Mouse (Mus musculus) liver, embryonic 14.5 days (tissue): ENCODE results near the gene Tor1a.

Source experiments
- CTCF ChIP-seq: IDR thresholded peaks from 2 replicates; pipeline ENCODE4 v1.5.1; 2016; ENCODE audit warnings: antibody characterized with exemption, low read depth, control low read depth
- EP300 ChIP-seq: IDR thresholded peaks from 2 replicates; pipeline ENCODE4 v1.6.1; 2016; ENCODE audit warnings: antibody characterized with exemption, low read depth

DNA sequence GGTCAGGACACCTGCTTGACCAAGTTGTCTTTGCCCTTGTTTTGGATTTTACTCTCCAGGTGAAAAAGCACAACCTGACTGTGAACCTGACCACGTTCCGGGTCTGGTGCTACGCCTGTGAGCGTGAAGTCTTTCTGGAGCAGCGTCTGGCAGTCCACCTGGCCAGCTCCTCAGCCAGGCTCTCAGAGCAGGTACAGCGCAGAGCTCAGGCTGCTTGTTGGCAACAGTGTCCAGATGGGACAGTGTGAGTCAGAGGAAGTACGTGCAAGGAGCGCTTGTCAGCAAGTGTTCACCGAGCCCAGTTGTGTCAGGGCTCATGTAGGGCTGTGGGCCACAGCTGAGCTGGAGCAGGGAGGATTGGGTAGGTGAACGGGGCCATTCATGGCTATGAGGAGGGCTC is 35.1 kb upstream of the Tor1a start:
- TF ChIP-seq CTCF, result no peak
- no peak for TF ChIP-seq EP300
